Mouse (Mus musculus) ES-Bruce4 (cell line): ENCODE results near the gene C2cd6.

Source experiments
- CTCF ChIP-seq: IDR thresholded peaks from one replicate; pipeline ENCODE4 v1.8.1; 2011; ENCODE audit warnings: low read depth, low read length
- EP300 ChIP-seq: IDR thresholded peaks from 2 replicates; pipeline ENCODE4 v1.6.1; 2011; ENCODE audit warnings: low read depth, low read length; ENCODE audit not compliant: insufficient read depth
- POLR2A ChIP-seq: IDR thresholded peaks from one replicate; pipeline ENCODE4 v1.8.1; 2011; ENCODE audit warnings: low read length; ENCODE audit not compliant: insufficient read depth

DNA sequence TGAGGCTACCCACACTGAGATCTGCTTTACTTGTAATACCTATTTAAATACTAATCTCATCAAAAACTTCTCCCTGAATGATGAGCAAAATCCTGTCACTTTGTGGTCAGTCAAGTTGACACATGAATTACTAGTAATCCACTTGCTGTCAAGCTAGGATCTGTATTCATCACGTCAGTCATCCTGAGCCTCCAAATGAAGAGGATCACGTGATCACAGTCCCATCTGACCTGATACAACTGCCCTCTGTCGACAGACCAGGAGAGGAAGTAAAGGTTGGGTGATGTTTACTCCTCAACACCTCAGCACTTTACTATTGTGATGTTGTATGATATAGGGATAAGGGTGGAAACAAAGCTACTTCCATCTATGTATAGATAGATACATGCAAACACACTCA, 31.0 kb downstream of the C2cd6 start:
- TF ChIP-seq POLR2A: no peak
- no peak for TF ChIP-seq CTCF
- no peak for TF ChIP-seq EP300
